Mouse (Mus musculus): Measurements from ENCODE around the gene Vamp9. TPM values are rescaled to one million over a fixed set of nuclear protein-coding genes. Genes with fewer than 3 reads are reported as not detected.

The Vamp9 gene
- total RNA-seq, 1 experiment, result not detected

DNA sequence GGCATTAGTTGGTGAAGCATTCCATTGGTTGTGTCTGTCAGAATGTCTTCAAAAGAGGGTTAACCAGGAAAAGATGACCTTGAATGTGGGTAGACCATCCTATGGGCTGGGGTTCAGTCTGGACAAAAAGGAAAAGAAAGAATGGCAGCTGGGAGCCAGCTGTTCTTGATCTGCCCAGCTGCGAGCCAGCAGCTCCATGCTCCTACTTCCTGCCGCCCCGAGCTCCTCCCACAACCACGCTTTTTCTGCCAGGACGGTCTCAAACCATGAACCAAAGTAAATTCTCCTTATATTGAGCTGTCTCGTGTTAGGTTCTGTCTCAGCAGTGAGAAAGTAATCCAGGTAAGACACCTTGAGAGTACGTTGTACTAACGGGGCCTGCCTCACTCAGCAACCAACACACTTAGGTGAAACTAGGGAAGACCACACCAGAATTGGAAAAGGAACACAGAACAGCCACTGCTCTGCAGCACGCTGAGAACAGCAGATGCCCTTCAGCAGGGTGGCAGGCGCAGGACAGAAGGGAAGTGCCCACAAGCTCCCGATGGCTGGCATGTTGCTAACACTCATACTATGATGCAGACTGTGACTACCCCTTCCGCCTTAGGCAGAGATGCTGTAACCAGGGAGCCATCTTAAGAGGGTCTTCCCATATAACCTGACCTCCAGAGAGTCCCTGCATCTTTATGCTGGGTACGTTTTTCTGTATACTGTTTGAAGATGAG, 42.2 kb upstream of the Vamp9 start:
- TF ChIP-seq ZC3H11A (IDR thresholded peaks at IDR 0.05; ENCODE audit: borderline replicate concordance, low read depth, low read length) (no peak), MAFK (IDR thresholded peaks at IDR 0.05; ENCODE audit: insufficient read depth, low read depth, low read length) (no peak), CHD2 (IDR thresholded peaks at IDR 0.05; ENCODE audit: low read depth, low read length) (no peak), ZNF384 (IDR thresholded peaks at IDR 0.05; ENCODE audit: low read depth, low read length) (no peak), HCFC1 (IDR thresholded peaks at IDR 0.05; ENCODE audit: borderline replicate concordance, insufficient read depth, low read length) (no peak)

DNA sequence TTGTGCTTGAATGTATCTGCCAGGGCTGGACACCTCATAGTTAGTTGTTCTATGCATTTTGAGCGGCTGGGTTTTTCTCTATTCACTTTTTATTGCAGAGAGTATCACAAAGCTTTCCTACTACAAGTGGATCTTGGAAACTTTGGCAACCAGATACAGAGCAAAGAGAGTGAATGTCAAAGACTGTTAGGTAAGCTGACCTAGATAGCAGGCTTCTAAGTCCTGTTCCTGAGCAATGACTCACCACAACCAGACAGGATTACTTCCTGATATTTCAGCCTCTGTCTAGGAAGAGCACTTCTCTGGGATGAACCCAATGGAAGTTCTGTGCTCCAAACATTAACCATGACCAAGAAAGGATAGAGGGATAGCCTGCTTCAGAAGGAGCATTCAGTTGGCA, 40.3 kb upstream of the Vamp9 start:
- in situ Hi-C loops (cut with MboI; ENCODE audit: low sequenced_read_pairs in 2 of 2, unreplicated experiment in 2 of 2), result no loop called here
- H3K9me3 ChIP-seq (ENCODE audit: control insufficient read depth, insufficient read depth, low read depth, low read length), result no peaks in the 10 kb centered on the region
- H3K4me1 ChIP-seq (ENCODE audit: control insufficient read depth in 2 of 2, insufficient read depth in 2 of 2, low read length in 2 of 2, poor library complexity in 1 of 2), result no peaks in the 10 kb centered on the region
- H3K9ac ChIP-seq (ENCODE audit: insufficient read depth, low read depth, low read length, poor library complexity, severe bottlenecking), result no peak overlapping the region
- no peak for TF ChIP-seq CHD2 (IDR thresholded peaks at IDR 0.05; ENCODE audit: low read depth, low read length)
- TF ChIP-seq HCFC1 (IDR thresholded peaks at IDR 0.05; ENCODE audit: borderline replicate concordance, insufficient read depth, low read length), result no peak
- TF ChIP-seq ZNF384 (IDR thresholded peaks at IDR 0.05; ENCODE audit: low read depth, low read length), result no peak
- TF ChIP-seq ZC3H11A (IDR thresholded peaks at IDR 0.05; ENCODE audit: borderline replicate concordance, low read depth, low read length), result no peak
- TF ChIP-seq MAFK (IDR thresholded peaks at IDR 0.05; ENCODE audit: insufficient read depth, low read depth, low read length), result no peak
- H3K4me3 ChIP-seq (ENCODE audit: insufficient read depth in 1 of 2, low read depth in 1 of 2, low read length in 2 of 2, poor library complexity in 1 of 2, severe bottlenecking in 1 of 2), result no peak overlapping the region
- no peaks in the 10 kb centered on the region for H3K36me3 ChIP-seq (ENCODE audit: control insufficient read depth, insufficient read depth, low read length, poor library complexity, severe bottlenecking)
- no peak for DNase-seq (ENCODE audit: low read depth, low spot score)
- no peak overlapping the region for H3K27ac ChIP-seq (ENCODE audit: insufficient read depth, low read depth, low read length, poor library complexity, severe bottlenecking)

More for the DNA sequence above, 42.2 kb upstream of the Vamp9 start:
- Histone ChIP-seq H3K4me3 (ENCODE audit: insufficient read depth in 1 of 2, low read depth in 1 of 2, low read length in 2 of 2, poor library complexity in 1 of 2, severe bottlenecking in 1 of 2) (no peak overlapping the region), H3K27ac (ENCODE audit: insufficient read depth, low read depth, low read length, poor library complexity, severe bottlenecking) (no peak overlapping the region), H3K9ac (ENCODE audit: insufficient read depth, low read depth, low read length, poor library complexity, severe bottlenecking) (no peak overlapping the region), H3K4me1 (ENCODE audit: control insufficient read depth in 2 of 2, insufficient read depth in 2 of 2, low read length in 2 of 2, poor library complexity in 1 of 2) (no peaks in the 10 kb centered on the region), H3K9me3 (ENCODE audit: control insufficient read depth, insufficient read depth, low read depth, low read length) (no peaks in the 10 kb centered on the region), H3K36me3 (ENCODE audit: control insufficient read depth, insufficient read depth, low read length, poor library complexity, severe bottlenecking) (no peaks in the 10 kb centered on the region)
- no peak for DNase-seq (ENCODE audit: low read depth, low spot score)
- in situ Hi-C loops (cut with MboI; ENCODE audit: low sequenced_read_pairs in 2 of 2, unreplicated experiment in 2 of 2), result no loop called here

DNA sequence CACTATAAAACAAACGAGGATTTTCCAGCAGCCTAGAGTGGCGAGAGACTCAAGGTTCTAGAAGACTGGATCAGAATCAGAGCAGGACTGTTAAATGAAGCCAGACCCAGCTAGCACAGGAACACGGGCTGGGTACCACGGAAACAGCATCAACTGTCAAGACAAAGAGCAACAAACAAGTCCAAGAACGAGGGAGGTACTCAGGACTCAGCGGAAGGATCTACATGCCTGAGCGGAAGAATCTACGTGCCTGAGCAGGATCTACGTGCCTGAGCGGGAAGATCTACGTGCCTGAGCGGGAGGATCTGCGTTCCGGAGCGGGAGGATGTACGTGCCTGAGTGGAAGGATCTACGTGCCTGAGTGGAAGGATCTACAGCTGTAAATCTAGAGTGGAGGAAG, 37.8 kb upstream of the Vamp9 start:
- H3K4me1 ChIP-seq (ENCODE audit: control insufficient read depth in 2 of 2, insufficient read depth in 2 of 2, low read length in 2 of 2, poor library complexity in 1 of 2), result no peaks in the 10 kb centered on the region
- H3K9ac ChIP-seq (ENCODE audit: insufficient read depth, low read depth, low read length, poor library complexity, severe bottlenecking), result no peak overlapping the region
- H3K27ac ChIP-seq (ENCODE audit: insufficient read depth, low read depth, low read length, poor library complexity, severe bottlenecking), result no peak overlapping the region
- in situ Hi-C loops (cut with MboI; ENCODE audit: low sequenced_read_pairs in 2 of 2, unreplicated experiment in 2 of 2), result no loop called here
- no peaks in the 10 kb centered on the region for H3K9me3 ChIP-seq (ENCODE audit: control insufficient read depth, insufficient read depth, low read depth, low read length)
- H3K4me3 ChIP-seq (ENCODE audit: insufficient read depth in 1 of 2, low read depth in 1 of 2, low read length in 2 of 2, poor library complexity in 1 of 2, severe bottlenecking in 1 of 2), result no peak overlapping the region
- TF ChIP-seq CHD2 (IDR thresholded peaks at IDR 0.05; ENCODE audit: low read depth, low read length) (no peak), MAFK (IDR thresholded peaks at IDR 0.05; ENCODE audit: insufficient read depth, low read depth, low read length) (no peak), ZC3H11A (IDR thresholded peaks at IDR 0.05; ENCODE audit: borderline replicate concordance, low read depth, low read length) (no peak), HCFC1 (IDR thresholded peaks at IDR 0.05; ENCODE audit: borderline replicate concordance, insufficient read depth, low read length) (no peak), ZNF384 (IDR thresholded peaks at IDR 0.05; ENCODE audit: low read depth, low read length) (no peak)
- no peaks in the 10 kb centered on the region for H3K36me3 ChIP-seq (ENCODE audit: control insufficient read depth, insufficient read depth, low read length, poor library complexity, severe bottlenecking)
- no peak for DNase-seq (ENCODE audit: low read depth, low spot score)

DNA sequence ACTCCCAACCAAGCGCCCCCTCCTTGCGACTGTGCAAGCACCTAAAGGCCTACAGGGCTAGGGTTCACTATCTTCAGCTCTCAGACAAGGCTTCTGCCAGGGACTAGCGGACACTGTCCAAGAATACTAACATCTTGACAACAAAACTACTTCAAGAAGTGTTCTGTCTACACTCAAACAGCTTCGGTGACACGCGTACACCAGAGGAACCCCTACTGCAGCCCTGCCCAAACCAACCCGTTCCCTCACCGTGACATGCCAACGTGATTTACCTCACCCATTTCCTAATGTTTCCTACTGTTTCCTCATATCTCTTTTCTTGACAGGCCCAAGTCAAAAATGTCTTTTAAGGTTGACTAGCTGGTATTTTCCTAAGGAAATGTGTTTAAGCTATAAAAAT, 37.1 kb upstream of the Vamp9 start:
- Histone ChIP-seq H3K27ac (ENCODE audit: insufficient read depth, low read depth, low read length, poor library complexity, severe bottlenecking) (no peak overlapping the region), H3K36me3 (ENCODE audit: control insufficient read depth, insufficient read depth, low read length, poor library complexity, severe bottlenecking) (no peaks in the 10 kb centered on the region), H3K9ac (ENCODE audit: insufficient read depth, low read depth, low read length, poor library complexity, severe bottlenecking) (no peak overlapping the region), H3K4me3 (ENCODE audit: insufficient read depth in 1 of 2, low read depth in 1 of 2, low read length in 2 of 2, poor library complexity in 1 of 2, severe bottlenecking in 1 of 2) (no peak overlapping the region), H3K9me3 (ENCODE audit: control insufficient read depth, insufficient read depth, low read depth, low read length) (no peaks in the 10 kb centered on the region), H3K4me1 (ENCODE audit: control insufficient read depth in 2 of 2, insufficient read depth in 2 of 2, low read length in 2 of 2, poor library complexity in 1 of 2) (no peaks in the 10 kb centered on the region)
- no peak for TF ChIP-seq HCFC1 (IDR thresholded peaks at IDR 0.05; ENCODE audit: borderline replicate concordance, insufficient read depth, low read length)
- TF ChIP-seq CHD2 (IDR thresholded peaks at IDR 0.05; ENCODE audit: low read depth, low read length), result no peak
- TF ChIP-seq ZC3H11A (IDR thresholded peaks at IDR 0.05; ENCODE audit: borderline replicate concordance, low read depth, low read length), result no peak
- TF ChIP-seq ZNF384 (IDR thresholded peaks at IDR 0.05; ENCODE audit: low read depth, low read length), result no peak
- TF ChIP-seq MAFK (IDR thresholded peaks at IDR 0.05; ENCODE audit: insufficient read depth, low read depth, low read length), result no peak
- DNase-seq (ENCODE audit: low read depth, low spot score), result no peak
- in situ Hi-C loops (cut with MboI; ENCODE audit: low sequenced_read_pairs in 2 of 2, unreplicated experiment in 2 of 2), result no loop called here

Measured in ES-E14 (cell line).